ENCODE assay signal across 22 mouse cellular contexts in the genomic region with DNA sequence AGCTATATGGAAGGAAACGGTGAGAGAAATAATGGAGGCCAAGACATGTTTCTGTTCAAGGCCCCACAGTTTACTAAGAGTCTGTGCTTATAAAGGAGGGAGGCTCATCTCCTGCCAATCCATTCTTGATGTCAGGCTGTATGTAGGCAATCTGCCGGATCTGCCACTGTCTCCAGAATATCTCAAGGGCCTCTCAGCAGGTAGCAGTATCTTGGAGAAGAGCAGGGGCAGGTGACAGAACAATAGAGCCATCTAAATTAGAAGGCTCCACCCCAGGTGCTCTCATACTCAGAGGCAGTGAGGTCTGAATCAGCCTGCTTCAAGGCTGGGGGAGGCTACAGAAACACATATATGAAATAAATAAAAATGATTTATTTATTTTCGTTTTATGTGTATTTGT. TPM values are rescaled to one million over a fixed set of nuclear protein-coding genes. Genes with fewer than 3 reads are reported as not detected.
DNase-seq lines count a peak whose midpoint lies in the region; ATAC-seq and TF ChIP-seq lines count a peak whose summit lies in the region.
"Had no signal": no experiment of that assay in that cellular context is flagged by ENCODE, and none has a peak within 500 bp of the region (broad histone marks: within the 10 kb centered on the region; RNA-seq: fewer than 3 reads in every experiment).

No protein-coding gene starts in this region.

- WGBS in forebrain, postnatal 0 days, result 81% methylated on average over 3 of the region's 3 CpGs

- no peak overlapping the region for H3K4me2 ChIP-seq in forebrain, postnatal 0 days (ENCODE audit: low read depth)
- H3K4me2 ChIP-seq: embryonic facial prominence, embryonic 12.5 days; forebrain, embryonic 13.5 days; forebrain, embryonic 15.5 days had no signal

- no peak for ATAC-seq in forebrain, postnatal 0 days
- ATAC-seq: activated CD4-positive, CD25-positive, alpha-beta regulatory T cell, adult 4 months; forebrain, embryonic 13.5 days; forebrain, embryonic 15.5 days; Patski had no signal

- H3K27me3 ChIP-seq in ES-Bruce4 (ENCODE audit: control insufficient read depth, insufficient read depth, low read length, poor library complexity, severe bottlenecking), result no peaks in the 10 kb centered on the region
- H3K27me3 ChIP-seq in forebrain, postnatal 0 days (ENCODE audit: insufficient read depth, low read length), result no peaks in the 10 kb centered on the region
- H3K27me3 ChIP-seq: embryonic facial prominence, embryonic 12.5 days; forebrain, embryonic 13.5 days; forebrain, embryonic 15.5 days; Patski had no signal

- DNase-seq in ES-CJ7 (ENCODE audit: low read depth, low spot score) (peak; percentile 78), R1 (ENCODE audit: low read depth, low spot score) (peak; percentile 75)
- peak; percentile 5 for DNase-seq in induced T-regulatory cell, adult 2 months (ENCODE audit: low read depth)
- DNase-seq in forebrain, postnatal 0 days, result no peak
- DNase-seq in heart, postnatal 4 days, result no peak
- DNase-seq in kidney, postnatal 10 days, result no peak
- DNase-seq: adrenal gland, adult 8-10 months; adrenal gland, postnatal 14 days; adrenal gland, postnatal 36 days; cerebellum, adult 11-12 months; cerebellum, adult 2 months; cerebellum, adult 9-10 months; cerebellum, postnatal 10 days; cerebellum, postnatal 25 days had no signal

- peaks cover 8% of the 10 kb centered on the region for H3K4me1 ChIP-seq in ES-Bruce4 (ENCODE audit: control insufficient read depth, insufficient read depth, low read length)
- no peaks in the 10 kb centered on the region for H3K4me1 ChIP-seq in forebrain, postnatal 0 days (ENCODE audit: insufficient read depth)
- H3K4me1 ChIP-seq: embryonic facial prominence, embryonic 12.5 days had no signal

- peaks cover 22% of the 10 kb centered on the region for H3K9me3 ChIP-seq in ES-Bruce4 (replicated peaks; ENCODE audit: control insufficient read depth, insufficient read depth, low read length, poor library complexity, severe bottlenecking)
- no peaks in the 10 kb centered on the region for H3K9me3 ChIP-seq in forebrain, postnatal 0 days (ENCODE audit: low read length)
- H3K9me3 ChIP-seq: embryonic facial prominence, embryonic 10.5 days; embryonic facial prominence, embryonic 12.5 days; forebrain, embryonic 13.5 days; forebrain, embryonic 15.5 days had no signal

- no peak for TF ChIP-seq POLR2A in ES-Bruce4 (IDR thresholded peaks at IDR 0.05; ENCODE audit: insufficient read depth, low read length)

- peak overlapping the region; percentile 60 for H3K27ac ChIP-seq in ES-Bruce4 (ENCODE audit: insufficient read depth, low read length)
- H3K27ac ChIP-seq in forebrain, postnatal 0 days (ENCODE audit: low read depth, low read length), result no peak overlapping the region
- H3K27ac ChIP-seq: embryonic facial prominence, embryonic 10.5 days; embryonic facial prominence, embryonic 12.5 days; forebrain, embryonic 13.5 days; forebrain, embryonic 15.5 days had no signal

- no peaks in the 10 kb centered on the region for H3K36me3 ChIP-seq in ES-Bruce4 (ENCODE audit: control insufficient read depth, insufficient read depth, low read length, poor library complexity, severe bottlenecking)
- H3K36me3 ChIP-seq in forebrain, postnatal 0 days (ENCODE audit: insufficient read depth), result no peaks in the 10 kb centered on the region
- H3K36me3 ChIP-seq: embryonic facial prominence, embryonic 10.5 days; embryonic facial prominence, embryonic 12.5 days; forebrain, embryonic 15.5 days; G1E had no signal

- H3K4me3 ChIP-seq in ES-Bruce4 (ENCODE audit: low read depth, low read length), result no peak overlapping the region
- H3K4me3 ChIP-seq in forebrain, postnatal 0 days (ENCODE audit: low read depth, low read length), result no peak overlapping the region
- H3K4me3 ChIP-seq: embryonic facial prominence, embryonic 10.5 days; embryonic facial prominence, embryonic 12.5 days; forebrain, embryonic 13.5 days; forebrain, embryonic 15.5 days had no signal

- no peak for TF ChIP-seq CTCF in ES-Bruce4 (IDR thresholded peaks at IDR 0.05; ENCODE audit: low read depth, low read length)
- TF ChIP-seq CTCF in forebrain, postnatal 0 days (IDR thresholded peaks at IDR 0.05; ENCODE audit: low read depth), result no peak

- TF ChIP-seq EP300 in ES-Bruce4 (IDR thresholded peaks at IDR 0.05; ENCODE audit: insufficient read depth, low read depth, low read length), result 0 out of 2 replicates have a peak, but pooled peaks have one; percentile 38

- H3K9ac ChIP-seq in ES-Bruce4 (ENCODE audit: low read depth, poor library complexity, severe bottlenecking), result no peak overlapping the region
- no peak overlapping the region for H3K9ac ChIP-seq in forebrain, postnatal 0 days
- H3K9ac ChIP-seq: embryonic facial prominence, embryonic 12.5 days; forebrain, embryonic 13.5 days; forebrain, embryonic 15.5 days had no signal

RNA-seq across cellular contexts. Expression of gene Klhl25, which starts 45.2 kb away (rescaled TPM):
- polyA plus RNA-seq in ES-Bruce4 (2011; ENCODE audit: insufficient read depth, insufficient read length, low read depth, missing spikeins), result 9.0 and 10.9 TPM in 2 replicates
- total RNA-seq in forebrain, postnatal 0 days (2014; rRNA removed), result 37.0 and 41.2 TPM in 2 replicates
- polyA plus RNA-seq in forebrain, postnatal 0 days (2015; fragmentation: Nextera tagmentation; extraction: Ambion mirVana), result 16.6 and 18.5 TPM in 2 replicates
- 10 to 100 TPM in 1 of 2 experiments, 1 to 10 TPM in 1; 9.6 to 12.2 TPM for total RNA-seq in heart, postnatal 4 days (2021)

Comparison
In these comparisons a context has a peak if more than half of its experiments do, and no peak if none do; other contexts are left out.
1. DNase-seq: peak in ES-CJ7 (single experiment), R1 (single experiment) and induced T-regulatory cell, adult 2 months (single experiment); none in forebrain, postnatal 0 days (single experiment), heart, postnatal 4 days (single experiment) and kidney, postnatal 10 days (single experiment).